Mouse (Mus musculus) left cerebral cortex, postnatal 4 days (tissue): ENCODE results near the gene Rora. TPM values are rescaled to one million over a fixed set of nuclear protein-coding genes. Genes with fewer than 3 reads are reported as not detected.

ENCODE experiments used
- DNase-seq: peaks from one replicate; pipeline ENCODE4 v3.0.0-alpha.2; 2022
- intact Hi-C: fragments of 180-260 bp; cut with DNase I; formaldehyde crosslinking; loops from one replicate; pipeline ENCODE4 v1.15.1; 2025
- total RNA-seq, 2 experiments: library from RNA; stranded (reverse); gene quantifications; 2 replicates each; pipeline ENCODE4 v1.2.3; 2021

The Rora gene
- total RNA-seq, 2 experiments from 2014 or later: 25.3 to 29.2 TPM

- no peak for DNase-seq
- intact Hi-C loops: no loop called here
These were observed 713.5 kb downstream of the Rora start for GRCm38 (mm10) chr9:69367055-69367454.

DNA sequence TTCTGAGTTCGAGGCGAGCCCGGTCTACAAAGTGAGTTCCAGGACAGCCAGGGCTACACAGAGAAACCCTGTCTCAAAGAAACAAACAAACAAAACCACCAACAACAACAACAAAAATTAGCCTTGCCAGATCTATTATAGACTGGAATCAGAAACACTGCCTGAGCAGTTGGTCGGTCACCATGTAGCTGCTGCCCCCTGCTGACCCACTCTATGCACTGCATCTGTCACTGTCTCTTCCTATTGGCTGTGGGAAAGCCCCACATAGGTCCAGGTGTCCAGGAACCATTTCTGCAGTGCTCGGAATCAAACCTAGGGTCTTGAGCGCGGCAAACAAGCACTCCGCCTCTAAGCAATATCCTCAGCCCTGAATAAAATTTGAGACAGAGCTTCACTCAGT, 714.5 kb downstream of the Rora start:
- DNase-seq: peak; percentile 58
- intact Hi-C loops: no loop called here

DNA sequence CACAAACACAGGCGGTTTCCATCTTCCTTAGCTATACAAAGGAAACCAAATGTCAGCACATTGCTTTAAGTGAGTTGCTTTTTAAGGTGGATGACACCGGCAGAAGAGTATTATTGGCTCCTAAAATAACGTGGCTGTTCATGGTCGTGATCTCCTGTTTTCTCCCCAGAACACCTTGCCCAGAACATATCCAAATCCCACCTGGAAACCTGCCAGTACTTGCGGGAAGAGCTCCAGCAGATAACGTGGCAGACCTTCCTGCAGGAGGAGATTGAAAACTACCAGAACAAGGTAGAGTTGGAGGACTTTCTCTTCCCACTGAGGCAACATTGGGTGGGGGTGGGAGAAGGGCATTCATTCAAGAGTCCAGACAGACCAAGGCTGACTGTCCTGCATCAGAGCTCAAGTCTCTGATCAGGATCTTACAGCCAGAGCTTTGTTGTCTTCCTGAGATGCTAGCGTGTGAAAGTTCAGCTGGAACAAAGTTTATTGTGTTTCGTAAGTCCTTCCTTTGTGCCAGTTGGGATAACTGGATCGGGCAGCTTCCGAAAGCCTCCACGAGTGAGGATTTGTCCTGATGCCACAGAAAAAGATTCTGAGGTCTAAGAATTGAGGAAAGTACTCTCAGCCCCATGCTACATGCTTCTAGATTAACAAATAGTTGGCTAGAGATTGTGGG, 717.6 kb downstream of the Rora start:
- no peak for DNase-seq
- intact Hi-C loops: no loop called here

- no peak for DNase-seq
- intact Hi-C loops: no loop called here
These were observed 719.3 kb downstream of the Rora start for GRCm38 (mm10) chr9:69372871-69373270.

DNA sequence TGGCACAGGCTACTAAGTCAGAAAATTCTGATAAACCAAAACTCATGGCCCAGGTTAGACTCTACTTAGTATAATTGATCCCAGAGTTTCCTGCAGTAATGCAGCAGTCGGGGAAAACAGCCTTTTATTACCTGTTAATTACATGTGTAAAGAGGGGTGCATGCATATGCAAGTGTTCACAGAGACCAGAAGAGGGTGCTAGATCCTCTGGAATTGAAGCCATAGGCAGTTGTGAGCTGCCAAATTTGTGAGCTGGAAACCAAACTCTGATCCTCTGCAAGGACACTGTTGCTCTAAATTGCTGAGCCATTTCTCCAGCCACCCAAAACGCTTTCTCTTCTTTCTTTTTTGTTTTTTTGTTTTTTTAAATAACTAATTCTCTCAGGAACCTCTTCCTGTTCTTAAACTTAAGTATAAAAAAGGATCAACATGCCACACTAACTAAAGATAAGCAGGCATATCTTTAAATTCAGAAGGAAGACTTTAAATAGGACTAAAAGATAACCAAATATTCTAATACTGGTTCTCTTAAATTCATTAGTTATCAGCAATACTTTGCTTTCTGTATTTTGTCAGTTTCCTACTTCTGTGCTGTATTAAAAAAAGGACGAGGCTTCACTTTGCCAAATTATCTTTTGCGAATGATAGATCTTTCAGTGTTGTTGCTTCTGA, 723.5 kb downstream of the Rora start:
- intact Hi-C loops: no loop called here
- no peak for DNase-seq

- DNase-seq: no peak
These were observed 724.1 kb downstream of the Rora start for GRCm38 (mm10) chr9:69377654-69378045.

GRCm38 (mm10) chr9:69380546-69380945, 727.0 kb downstream of the Rora start:
- DNase-seq: no peak
- intact Hi-C loops: no loop called here

More at GRCm38 (mm10) chr9:69377654-69378045, 724.1 kb downstream of the Rora start:
- intact Hi-C loops: no loop called here

DNA sequence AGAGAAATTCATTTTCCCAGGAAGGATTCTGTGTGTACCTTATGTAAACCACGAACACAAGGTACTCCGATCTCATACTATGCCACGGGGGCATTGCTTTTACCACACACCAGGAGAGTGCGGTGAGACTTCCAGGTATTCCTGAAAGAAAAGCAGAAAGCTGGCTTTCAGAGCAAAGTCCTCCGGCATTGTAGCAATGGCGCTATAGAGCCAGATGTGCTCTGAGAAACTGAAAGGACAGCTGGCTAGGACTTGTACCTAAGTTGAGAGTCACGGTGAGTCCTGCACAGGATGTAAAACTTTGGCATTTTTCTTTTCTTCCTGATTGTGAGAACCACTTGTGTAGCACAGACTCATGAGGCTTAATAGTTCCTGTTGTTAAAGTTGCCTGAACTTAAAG, 728.2 kb downstream of the Rora start:
- intact Hi-C loops: no loop called here
- no peak for DNase-seq

- DNase-seq: no peak
- intact Hi-C loops: no loop called here
These were observed 730.9 kb downstream of the Rora start for GRCm38 (mm10) chr9:69384475-69384874.

DNA sequence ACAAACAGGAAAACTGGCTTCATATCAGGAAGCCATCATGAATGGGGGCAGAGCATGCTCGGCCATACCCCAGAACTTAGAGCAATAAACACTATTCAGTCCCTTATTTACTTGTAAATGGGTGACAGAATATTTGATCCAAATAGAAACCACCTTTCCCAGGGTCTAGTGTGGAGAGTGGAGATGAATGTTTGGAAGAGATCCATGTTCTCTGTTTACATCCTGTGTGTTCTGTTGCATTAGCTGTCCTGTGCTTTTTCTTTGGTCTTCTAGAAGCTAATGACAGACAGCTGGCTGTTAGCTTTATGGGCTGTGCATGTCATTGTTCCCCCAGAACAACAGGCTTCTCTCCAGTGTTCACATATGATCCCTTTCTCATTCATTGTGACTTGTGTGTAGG, 731.3 kb downstream of the Rora start:
- no peak for DNase-seq
- intact Hi-C loops: no loop called here

DNA sequence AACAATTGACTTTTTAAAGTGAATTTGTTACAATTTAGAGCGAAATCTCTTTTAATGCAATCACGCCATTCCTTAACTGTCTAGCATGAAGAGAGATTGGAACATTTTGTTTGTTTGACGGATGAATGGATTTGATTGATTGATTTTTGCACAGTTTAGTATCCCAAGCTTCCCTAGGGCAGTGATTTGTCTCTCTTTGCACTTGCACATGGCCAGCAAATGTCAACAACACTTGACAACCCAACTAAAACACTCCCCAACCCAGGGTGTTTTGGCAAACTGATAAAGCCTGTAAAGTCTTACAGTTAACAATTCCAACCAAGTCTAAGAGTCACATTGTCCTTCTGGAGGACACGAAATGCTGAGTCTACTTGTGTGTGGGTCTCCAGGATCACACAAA, 733.7 kb downstream of the Rora start:
- intact Hi-C loops: no loop called here
- DNase-seq: no peak

DNA sequence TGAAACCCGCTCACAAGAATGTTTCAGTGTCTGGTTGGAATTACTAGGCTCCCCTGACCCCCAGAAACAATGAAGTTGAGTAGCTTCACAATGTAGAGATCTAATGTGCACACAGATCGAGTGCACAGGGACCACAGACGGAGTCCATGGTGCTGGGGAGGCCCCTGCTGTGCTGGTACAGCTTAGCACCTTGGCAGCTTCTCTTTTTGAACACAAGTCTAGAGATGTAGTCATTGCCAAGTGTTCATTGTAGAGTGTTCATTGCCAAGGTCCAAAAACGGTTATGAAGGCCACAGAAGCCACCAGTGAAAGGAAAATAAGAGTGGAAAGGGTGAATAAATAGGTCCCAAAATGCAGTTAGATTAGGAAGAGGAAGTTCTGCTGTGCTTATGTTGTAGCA, 737.0 kb downstream of the Rora start:
- no peak for DNase-seq
- intact Hi-C loops: no loop called here

- intact Hi-C loops: no loop called here
- no peak for DNase-seq
These were observed 740.6 kb downstream of the Rora start for GRCm38 (mm10) chr9:69394234-69394633.

GRCm38 (mm10) chr9:69397432-69397759, 743.8 kb downstream of the Rora start:
- intact Hi-C loops: no loop called here
- no peak for DNase-seq

- intact Hi-C loops: no loop called here
These were observed 744.3 kb downstream of the Rora start, which contains the start of gene Ice2 for GRCm38 (mm10) chr9:69397760-69398452. TSS of gene Ice2 (plus strand) at chr9:69397906.

GRCm38 (mm10) chr9:69398453-69398850, 744.9 kb downstream of the Rora start:
- DNase-seq: no peak
- intact Hi-C loops: no loop called here

More at GRCm38 (mm10) chr9:69397760-69398452, 744.3 kb downstream of the Rora start, which contains the start of gene Ice2:
- DNase-seq: peak; percentile 76

GRCm38 (mm10) chr9:69404671-69405070, 751.1 kb downstream of the Rora start:
- intact Hi-C loops: no loop called here
- DNase-seq: no peak

DNA sequence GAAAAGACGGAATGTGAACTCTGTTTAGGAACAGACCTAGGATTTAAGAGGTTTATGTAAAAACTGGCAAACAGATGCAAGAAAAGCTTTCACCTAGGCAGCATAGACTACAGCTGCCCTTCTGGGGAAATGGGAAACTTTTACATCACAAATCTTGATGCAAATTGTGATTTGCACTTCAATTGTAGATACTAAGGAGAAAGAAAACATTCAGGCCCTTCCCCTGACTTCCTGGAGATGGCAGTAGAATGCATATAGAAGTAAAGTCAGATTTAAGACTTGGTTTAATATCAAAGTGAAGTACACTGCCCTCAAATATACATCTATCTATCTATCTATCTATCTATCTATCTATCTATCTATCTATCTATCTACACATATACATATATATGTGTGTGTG, 765.9 kb downstream of the Rora start:
- intact Hi-C loops: loop anchor here (5.0 kb wide), 1 partner anchor 63 kb away; no protein-coding TSS in a partner anchor
- no peak for DNase-seq

GRCm38 (mm10) chr9:69430531-69430930, 776.9 kb downstream of the Rora start:
- DNase-seq: no peak
- intact Hi-C loops: no loop called here

DNA sequence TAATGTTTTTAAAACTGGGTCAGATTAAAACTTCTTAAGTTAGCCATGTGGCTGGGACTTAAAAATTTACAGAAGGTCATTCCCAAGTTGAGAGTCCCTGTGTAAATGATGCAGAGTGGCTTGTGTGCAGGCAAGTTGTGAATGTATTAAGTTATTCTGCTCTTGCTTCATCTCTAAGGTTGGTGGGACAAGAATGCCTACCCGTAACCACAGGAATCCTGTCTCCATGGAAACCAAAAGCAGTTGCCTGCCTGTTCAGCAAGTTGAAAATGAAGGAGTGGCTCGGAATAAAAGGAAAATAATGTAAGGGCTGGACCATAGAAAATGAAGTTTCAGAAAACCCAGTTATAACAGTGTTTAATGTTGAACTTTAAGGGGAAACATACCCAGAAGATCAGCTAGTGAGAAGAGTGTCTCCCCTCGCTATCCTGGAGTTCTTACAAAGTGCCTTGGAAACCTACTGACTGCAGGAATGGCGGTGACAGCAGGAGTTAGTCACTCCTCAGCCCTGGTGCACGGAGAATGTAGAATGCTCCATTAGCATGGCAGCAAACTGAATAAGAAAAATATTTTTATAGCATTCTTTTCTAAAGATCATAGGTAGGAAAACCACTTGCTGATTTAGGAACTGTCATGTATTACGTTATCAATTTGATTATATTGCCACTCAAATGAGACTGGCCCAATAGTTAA, 778.4 kb downstream of the Rora start:
- intact Hi-C loops: no loop called here
- no peak for DNase-seq

GRCm38 (mm10) chr9:69435194-69435593, 781.6 kb downstream of the Rora start:
- DNase-seq: no peak
- intact Hi-C loops: no loop called here
